Mouse (Mus musculus) retina, postnatal 1 day (tissue): ENCODE measurements around the gene Mrpl9.
A peak's percentile ranks its signal among the peaks of the same experiment; 100 is the strongest.

ENCODE experiments used
- DNase-seq: peaks from one replicate; pipeline ENCODE4 v3.0.0-alpha.2; 2012

Gene Mrpl9

GRCm38 (mm10) chr3:94442951-94443596 lies at the start of gene Mrpl9:
Gene Mrpl9 (plus strand): TSS chr3:94443318.
- DNase-seq: peak; percentile 96

- no peak for DNase-seq
Measured at GRCm38 (mm10) chr3:94396336-94396735, 46.8 kb upstream of the Mrpl9 start.

GRCm38 (mm10) chr3:94396851-94397250 lies 46.3 kb upstream of the Mrpl9 start:
- DNase-seq: no peak

- no peak for DNase-seq
Measured at GRCm38 (mm10) chr3:94398217-94398616, 44.9 kb upstream of the Mrpl9 start, which contains the start of gene Lingo4. Gene Lingo4 (plus strand): TSS chr3:94398517.

GRCm38 (mm10) chr3:94398943-94399481 lies 44.1 kb upstream of the Mrpl9 start:
- peak; percentile 65 for DNase-seq

GRCm38 (mm10) chr3:94399663-94400310 lies 43.3 kb upstream of the Mrpl9 start:
- peak; percentile 43 for DNase-seq

GRCm38 (mm10) chr3:94402451-94402850 lies 40.7 kb upstream of the Mrpl9 start:
- DNase-seq: no peak

GRCm38 (mm10) chr3:94404366-94405054 lies 38.6 kb upstream of the Mrpl9 start:
- peak; percentile 47 for DNase-seq

GRCm38 (mm10) chr3:94405561-94405960 lies 37.6 kb upstream of the Mrpl9 start:
- no peak for DNase-seq

GRCm38 (mm10) chr3:94412530-94412929 lies 30.6 kb upstream of the Mrpl9 start:
- no peak for DNase-seq

- DNase-seq: peak; percentile 99
Measured at GRCm38 (mm10) chr3:94413031-94413679, 30.0 kb upstream of the Mrpl9 start, which contains the start of gene Tdrkh. Gene Tdrkh (plus strand): TSS chr3:94413273.

- DNase-seq: no peak
Measured at GRCm38 (mm10) chr3:94430980-94431379, 12.1 kb upstream of the Mrpl9 start.

- DNase-seq: no peak
Measured at GRCm38 (mm10) chr3:94434305-94434704, 8.8 kb upstream of the Mrpl9 start.

GRCm38 (mm10) chr3:94436420-94436819 lies 6.7 kb upstream of the Mrpl9 start:
- no peak for DNase-seq

- DNase-seq: peak; percentile 35
Measured at GRCm38 (mm10) chr3:94441182-94441581, 1.9 kb upstream of the Mrpl9 start.

- no peak for DNase-seq
Measured at GRCm38 (mm10) chr3:94443597-94443964, 463 bp downstream of the Mrpl9 start, which contains the start of gene Oaz3. Gene Oaz3 (minus strand): TSS chr3:94443915.

GRCm38 (mm10) chr3:94449377-94449776 lies 6.3 kb downstream of the Mrpl9 start:
- no peak for DNase-seq

- peak; percentile 96 for DNase-seq
Measured at GRCm38 (mm10) chr3:94456529-94457000, 13.4 kb downstream of the Mrpl9 start.

GRCm38 (mm10) chr3:94457055-94457454 lies 13.9 kb downstream of the Mrpl9 start:
- no peak for DNase-seq

GRCm38 (mm10) chr3:94459834-94460233 lies 16.7 kb downstream of the Mrpl9 start:
- no peak for DNase-seq

GRCm38 (mm10) chr3:94463926-94464578 lies 20.9 kb downstream of the Mrpl9 start:
- DNase-seq: peak; percentile 67
